Mouse (Mus musculus) limb, embryonic 15.5 days (tissue): ENCODE data around the gene Nav2. TPM values are rescaled to one million over a fixed set of nuclear protein-coding genes. Genes with fewer than 3 reads are reported as not detected.

Source experiments
- ATAC-seq: fragments of 200-750 bp; cut with Nextera tagmentation; 2 replicates; pipeline ENCODE4 v1.8.0; 2017; ENCODE audit warnings: low read depth, moderate TSS enrichment; ENCODE audit not compliant: insufficient number of reproducible peaks, low FRiP score, low TSS enrichment
- H3K27ac ChIP-seq: fragments of 300-500 bp; sonication (generic); 2 replicates; pipeline ENCODE4 v1.5.1; 2015; ENCODE audit warnings: moderate library complexity, mild to moderate bottlenecking, inconsistent platforms
- H3K27me3 ChIP-seq: fragments of 300-500 bp; sonication (generic); 2 replicates; pipeline ENCODE4 v1.6.1; 2015; ENCODE audit warnings: inconsistent platforms
- H3K36me3 ChIP-seq: fragments of 300-500 bp; sonication (generic); 2 replicates; pipeline ENCODE4 v1.6.1; 2015; ENCODE audit warnings: inconsistent platforms
- H3K4me1 ChIP-seq: fragments of 300-500 bp; sonication (generic); 2 replicates; pipeline ENCODE4 v1.6.1; 2015; ENCODE audit warnings: inconsistent platforms
- H3K4me2 ChIP-seq: fragments of 300-500 bp; sonication (generic); 2 replicates; pipeline ENCODE4 v1.6.1; 2015; ENCODE audit warnings: mild to moderate bottlenecking, inconsistent platforms
- H3K4me3 ChIP-seq: fragments of 300-500 bp; sonication (generic); 2 replicates; pipeline ENCODE4 v1.5.1; 2015; ENCODE audit warnings: mild to moderate bottlenecking, inconsistent platforms
- H3K9ac ChIP-seq: fragments of 300-500 bp; sonication (generic); 2 replicates; pipeline ENCODE4 v1.6.1; 2015; ENCODE audit warnings: inconsistent platforms
- H3K9me3 ChIP-seq: fragments of 300-500 bp; sonication (generic); 2 replicates; pipeline ENCODE4 v1.6.1; 2016; ENCODE audit warnings: inconsistent platforms
- WGBS: fragments of 180-500 bp; shearing (Covaris S2); methylation state at CpG from one replicate; pipeline ENCODE4 v1.1.7; 2015; 5-methylcytosine and 5-hydroxymethylcytosine counted together
- polyA plus RNA-seq: library from polyadenylated mRNA; unstranded; fragments of >200 nt; fragmentation: Nextera tagmentation; extraction: Ambion mirVana; gene quantifications from 2 replicates; pipeline ENCODE4 v1.2.1, GENCODE M21; 2015

Gene Nav2
- polyA plus RNA-seq, 1 experiment from 2014 or later, result 17.3 TPM

- peak overlapping the region; percentile 72 for H3K27ac ChIP-seq
- no peaks in the 10 kb centered on the region for H3K36me3 ChIP-seq
- H3K27me3 ChIP-seq, result no peaks in the 10 kb centered on the region
- peaks cover 34% of the 10 kb centered on the region for H3K4me1 ChIP-seq
- no peak overlapping the region for H3K4me2 ChIP-seq
- ATAC-seq, result peak; percentile 68; the same call in 1 of the 2 replicates
- no peak overlapping the region for H3K9ac ChIP-seq
- 27% methylated on average over 13 of the region's 13 CpGs for WGBS
- H3K4me3 ChIP-seq, result no peak overlapping the region
- H3K9me3 ChIP-seq, result no peaks in the 10 kb centered on the region
Measured at GRCm38 (mm10) chr7:49418841-49419240, 510.3 kb downstream of the Nav2 start.

- no peaks in the 10 kb centered on the region for H3K27me3 ChIP-seq
- H3K36me3 ChIP-seq, result no peaks in the 10 kb centered on the region
- H3K4me1 ChIP-seq, result peaks cover 29% of the 10 kb centered on the region
- no peak overlapping the region for H3K9ac ChIP-seq
- H3K4me2 ChIP-seq, result no peak overlapping the region
- no peak for ATAC-seq
- no peaks in the 10 kb centered on the region for H3K9me3 ChIP-seq
- WGBS, result 52% methylated on average over 17 of the region's 17 CpGs
- H3K4me3 ChIP-seq, result no peak overlapping the region
- peak overlapping the region; percentile 44 for H3K27ac ChIP-seq
Measured at GRCm38 (mm10) chr7:49420139-49420802, 511.8 kb downstream of the Nav2 start.

- Histone ChIP-seq H3K9me3 (no peaks in the 10 kb centered on the region), H3K27me3 (no peaks in the 10 kb centered on the region), H3K4me1 (peaks cover 29% of the 10 kb centered on the region), H3K9ac (no peak overlapping the region), H3K4me3 (no peak overlapping the region), H3K4me2 (no peak overlapping the region), H3K27ac (no peak overlapping the region), H3K36me3 (no peaks in the 10 kb centered on the region)
- WGBS, result 72% methylated on average over 4 of the region's 4 CpGs
- ATAC-seq, result no peak
Measured at GRCm38 (mm10) chr7:49421261-49421660, 512.7 kb downstream of the Nav2 start.

- ATAC-seq, result no peak
- no peaks in the 10 kb centered on the region for H3K36me3 ChIP-seq
- H3K9ac ChIP-seq, result no peak overlapping the region
- H3K4me1 ChIP-seq, result peaks cover 20% of the 10 kb centered on the region
- H3K27ac ChIP-seq, result no peak overlapping the region
- H3K4me3 ChIP-seq, result no peak overlapping the region
- no peaks in the 10 kb centered on the region for H3K9me3 ChIP-seq
- H3K4me2 ChIP-seq, result no peak overlapping the region
- no peaks in the 10 kb centered on the region for H3K27me3 ChIP-seq
- WGBS, result 74% methylated on average over 6 of the region's 6 CpGs
Measured at GRCm38 (mm10) chr7:49423943-49424342, 515.4 kb downstream of the Nav2 start.

- peaks cover 6% of the 10 kb centered on the region; the same call in 1 of the 2 replicates for H3K4me1 ChIP-seq
- H3K9me3 ChIP-seq, result no peaks in the 10 kb centered on the region
- H3K4me2 ChIP-seq, result no peak overlapping the region
- H3K27ac ChIP-seq, result no peak overlapping the region
- H3K9ac ChIP-seq, result no peak overlapping the region
- WGBS, result 32% methylated on average over 4 of the region's 4 CpGs
- ATAC-seq, result no peak
- no peaks in the 10 kb centered on the region for H3K36me3 ChIP-seq
- H3K27me3 ChIP-seq, result no peaks in the 10 kb centered on the region
- H3K4me3 ChIP-seq, result no peak overlapping the region
Measured at GRCm38 (mm10) chr7:49426060-49426459, 517.5 kb downstream of the Nav2 start.

- peaks cover 7% of the 10 kb centered on the region; the same call in 1 of the 2 replicates for H3K4me1 ChIP-seq
- H3K4me2 ChIP-seq, result no peak overlapping the region
- H3K4me3 ChIP-seq, result no peak overlapping the region
- no peak overlapping the region for H3K27ac ChIP-seq
- whole genome bisulfite sequencing, result 39% methylated on average over 6 of the region's 6 CpGs
- no peak overlapping the region for H3K9ac ChIP-seq
- no peaks in the 10 kb centered on the region for H3K36me3 ChIP-seq
- H3K9me3 ChIP-seq, result no peaks in the 10 kb centered on the region
- no peak for ATAC-seq
- no peaks in the 10 kb centered on the region for H3K27me3 ChIP-seq
Measured at GRCm38 (mm10) chr7:49427843-49428242, 519.3 kb downstream of the Nav2 start.

GRCm38 (mm10) chr7:49428947-49429346 lies 520.4 kb downstream of the Nav2 start:
- H3K4me3 ChIP-seq, result no peak overlapping the region
- H3K4me2 ChIP-seq, result no peak overlapping the region
- no peaks in the 10 kb centered on the region for H3K36me3 ChIP-seq
- no peaks in the 10 kb centered on the region for H3K9me3 ChIP-seq
- peaks cover 9% of the 10 kb centered on the region; the same call in 1 of the 2 replicates for H3K4me1 ChIP-seq
- no peaks in the 10 kb centered on the region for H3K27me3 ChIP-seq
- 78% methylated on average over 5 of the region's 5 CpGs for WGBS
- no peak for ATAC-seq
- no peak overlapping the region for H3K9ac ChIP-seq
- H3K27ac ChIP-seq, result no peak overlapping the region

- no peaks in the 10 kb centered on the region for H3K27me3 ChIP-seq
- no peak overlapping the region for H3K4me2 ChIP-seq
- H3K9me3 ChIP-seq, result no peaks in the 10 kb centered on the region
- 75% methylated on average over 7 of the region's 7 CpGs for WGBS
- H3K36me3 ChIP-seq, result no peaks in the 10 kb centered on the region
- H3K9ac ChIP-seq, result no peak overlapping the region
- H3K4me1 ChIP-seq, result peaks cover 9% of the 10 kb centered on the region; the same call in 1 of the 2 replicates
- no peak overlapping the region for H3K4me3 ChIP-seq
- no peak overlapping the region; the same call in 1 of the 2 replicates for H3K27ac ChIP-seq
- no peak for ATAC-seq
Measured at GRCm38 (mm10) chr7:49430808-49431207, 522.3 kb downstream of the Nav2 start.

GRCm38 (mm10) chr7:49433945-49434344 lies 525.4 kb downstream of the Nav2 start:
- H3K27ac ChIP-seq, result no peak overlapping the region
- peaks cover 25% of the 10 kb centered on the region for H3K4me1 ChIP-seq
- H3K9me3 ChIP-seq, result no peaks in the 10 kb centered on the region
- no peak overlapping the region for H3K4me3 ChIP-seq
- no peaks in the 10 kb centered on the region for H3K27me3 ChIP-seq
- no peak overlapping the region for H3K4me2 ChIP-seq
- no peak for ATAC-seq
- no peak overlapping the region for H3K9ac ChIP-seq
- H3K36me3 ChIP-seq, result no peaks in the 10 kb centered on the region

GRCm38 (mm10) chr7:49436492-49436891 lies 528.0 kb downstream of the Nav2 start:
- Histone ChIP-seq H3K4me3 (no peak overlapping the region), H3K27me3 (no peaks in the 10 kb centered on the region), H3K27ac (no peak overlapping the region), H3K4me2 (no peak overlapping the region), H3K9ac (no peak overlapping the region), H3K9me3 (no peaks in the 10 kb centered on the region), H3K4me1 (peaks cover 21% of the 10 kb centered on the region), H3K36me3 (no peaks in the 10 kb centered on the region)
- ATAC-seq, result no peak
- WGBS, result 67% methylated on average over 7 of the region's 7 CpGs

GRCm38 (mm10) chr7:49437901-49438300 lies 529.4 kb downstream of the Nav2 start:
- no peaks in the 10 kb centered on the region for H3K9me3 ChIP-seq
- H3K27ac ChIP-seq, result peak overlapping the region; percentile 69
- H3K9ac ChIP-seq, result no peak overlapping the region
- H3K4me2 ChIP-seq, result no peak overlapping the region
- H3K36me3 ChIP-seq, result no peaks in the 10 kb centered on the region
- WGBS, result 12% methylated on average over 11 of the region's 11 CpGs
- H3K4me1 ChIP-seq, result peaks cover 26% of the 10 kb centered on the region
- ATAC-seq, result 0 out of 2 replicates have a peak, but pooled peaks have one; percentile 53
- H3K4me3 ChIP-seq, result no peak overlapping the region
- no peaks in the 10 kb centered on the region for H3K27me3 ChIP-seq

- Histone ChIP-seq H3K4me1 (peaks cover 24% of the 10 kb centered on the region), H3K9ac (no peak overlapping the region), H3K27ac (peak overlapping the region; percentile 69; the same call in 1 of the 2 replicates), H3K4me2 (no peak overlapping the region), H3K4me3 (no peak overlapping the region), H3K36me3 (no peaks in the 10 kb centered on the region), H3K9me3 (no peaks in the 10 kb centered on the region), H3K27me3 (no peaks in the 10 kb centered on the region)
- ATAC-seq, result no peak
- 55% methylated on average over 2 of the region's 2 CpGs for WGBS
Measured at GRCm38 (mm10) chr7:49439136-49439535, 530.6 kb downstream of the Nav2 start.
